Mouse (Mus musculus) cerebellum, adult 9-11 months (tissue): ENCODE results near the gene Dnah2.
"Not testable (repeated sequence)": the region's sequence is repeated elsewhere in the genome, so short reads cannot be mapped to it uniquely, and the experiment has no call there.

Experiments
- DNase-seq: peaks from one replicate; pipeline ENCODE4 v3.0.0; 2022

The Dnah2 gene

DNA sequence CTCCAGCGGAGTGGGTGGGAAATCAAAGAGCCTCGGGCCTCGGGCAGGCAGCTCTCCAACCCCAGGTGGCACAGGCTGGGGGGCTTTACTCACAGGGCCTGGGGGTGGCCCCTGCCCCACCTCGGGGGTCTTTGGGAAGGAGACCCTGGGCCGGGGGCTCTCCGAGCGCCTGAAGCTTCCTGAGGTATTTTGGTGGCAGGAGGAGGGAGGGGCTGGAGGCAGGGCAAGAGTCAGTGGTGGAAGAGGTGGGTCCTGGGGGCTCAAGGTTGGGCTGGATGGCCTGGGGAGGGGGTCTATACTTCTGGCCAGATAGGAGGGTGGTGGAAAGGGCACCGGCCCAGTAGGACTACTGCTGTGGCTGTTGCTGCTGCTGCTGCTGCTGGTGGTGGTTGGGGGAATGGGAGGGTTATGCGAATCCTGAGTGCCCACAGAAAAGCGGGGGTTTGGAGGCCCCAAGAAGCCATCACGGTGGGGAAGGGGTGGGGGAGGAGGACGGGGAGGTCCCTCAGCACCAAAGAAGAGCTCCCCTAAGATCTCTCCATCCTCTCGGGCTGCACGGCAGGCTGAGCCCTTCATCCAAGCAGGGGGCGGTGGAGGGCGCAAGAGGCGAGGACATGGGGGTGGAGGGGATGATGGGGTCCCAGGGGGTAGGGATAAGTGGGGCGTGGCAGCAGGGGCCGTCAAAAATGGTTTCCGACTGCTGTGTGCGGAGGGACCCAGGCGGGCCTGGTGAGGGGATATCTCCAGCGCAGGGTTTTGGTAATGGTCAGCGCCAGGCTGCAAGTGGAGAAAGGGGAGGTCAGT is 143.3 kb downstream of the Dnah2 start:
- DNase-seq = peak; percentile 61

DNA sequence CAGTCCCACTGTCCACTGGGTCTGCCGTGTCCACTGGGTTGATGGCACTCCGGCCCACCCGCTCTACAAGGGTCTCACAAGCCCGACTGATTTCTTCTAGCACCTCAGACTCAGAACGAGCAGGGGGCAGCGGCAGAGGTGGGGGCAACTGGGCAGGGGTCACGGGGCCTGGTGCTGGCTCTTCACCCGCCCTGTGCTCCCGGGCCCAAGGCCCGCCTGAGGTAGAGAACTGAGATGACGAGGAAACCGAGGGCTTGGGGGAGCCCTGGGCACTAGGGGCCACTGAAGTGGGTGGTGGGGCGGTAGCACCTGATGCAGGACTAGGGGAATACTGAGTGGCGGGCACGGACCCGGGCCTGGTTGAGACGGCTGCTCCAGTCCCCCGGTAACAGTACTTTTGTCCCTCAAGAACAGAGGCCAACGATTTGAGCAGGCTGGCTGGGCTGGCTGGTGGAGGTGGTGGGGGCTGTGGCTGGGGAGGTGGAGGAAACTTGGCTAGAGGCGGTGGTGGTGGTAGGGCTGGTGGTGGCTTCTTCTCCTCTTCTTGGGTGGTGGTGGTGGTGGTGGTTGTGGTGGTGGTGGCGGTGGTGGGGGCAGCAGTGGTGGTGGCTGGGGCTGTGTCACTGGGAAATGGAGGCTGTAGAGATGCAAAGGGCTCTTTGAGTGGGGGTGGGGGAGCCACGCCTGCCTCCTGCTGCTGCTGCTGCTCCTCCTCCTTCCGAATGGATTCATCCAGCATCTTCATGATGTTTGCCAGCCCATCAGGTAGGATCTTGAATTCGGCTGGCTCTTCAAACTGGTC is 144.1 kb downstream of the Dnah2 start:
- peak; percentile 64 for DNase-seq

DNA sequence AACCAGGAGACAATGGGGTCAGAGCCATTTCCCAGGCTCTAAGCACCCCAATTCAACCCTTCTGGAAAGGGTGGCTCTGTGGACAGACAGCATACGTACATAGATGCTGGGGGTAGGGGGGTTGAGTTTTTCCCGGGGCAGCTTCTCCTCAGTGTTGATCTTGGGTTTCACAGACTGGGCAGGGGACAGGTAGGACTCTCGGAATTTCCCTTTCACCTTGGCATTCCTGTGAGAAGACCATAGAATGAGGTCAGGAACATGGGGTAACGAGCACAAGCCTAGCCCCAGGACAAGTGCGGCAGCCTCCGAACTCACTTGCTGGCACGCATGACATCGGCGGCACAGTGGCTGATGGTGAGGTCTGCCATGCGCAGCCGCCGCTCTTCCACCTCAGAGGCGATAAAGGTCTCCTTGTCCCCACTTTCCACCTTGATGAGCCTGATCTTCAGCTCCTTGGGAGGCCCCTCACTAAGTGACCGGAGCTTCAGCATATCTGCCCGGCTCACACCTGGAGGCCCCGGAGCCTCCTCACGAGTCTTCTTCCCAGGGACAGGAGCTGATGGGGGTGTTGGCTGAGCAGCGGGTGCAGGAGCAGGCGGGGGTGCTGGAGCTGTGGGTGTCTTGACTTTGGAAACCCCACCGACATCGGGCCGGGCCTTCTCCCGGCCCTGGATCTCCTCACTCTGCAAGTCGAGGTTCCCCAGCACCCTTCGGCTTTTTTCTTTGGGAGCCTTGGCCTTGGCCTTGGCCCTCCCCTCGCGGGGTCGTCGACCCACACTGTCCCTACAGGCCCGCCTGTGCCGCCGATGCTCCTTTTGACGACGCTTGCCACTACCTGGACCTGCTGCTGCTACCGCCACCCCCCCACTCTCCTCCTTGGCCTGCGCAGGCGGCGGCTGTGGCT is 145.0 kb downstream of the Dnah2 start:
- DNase-seq = no peak

DNA sequence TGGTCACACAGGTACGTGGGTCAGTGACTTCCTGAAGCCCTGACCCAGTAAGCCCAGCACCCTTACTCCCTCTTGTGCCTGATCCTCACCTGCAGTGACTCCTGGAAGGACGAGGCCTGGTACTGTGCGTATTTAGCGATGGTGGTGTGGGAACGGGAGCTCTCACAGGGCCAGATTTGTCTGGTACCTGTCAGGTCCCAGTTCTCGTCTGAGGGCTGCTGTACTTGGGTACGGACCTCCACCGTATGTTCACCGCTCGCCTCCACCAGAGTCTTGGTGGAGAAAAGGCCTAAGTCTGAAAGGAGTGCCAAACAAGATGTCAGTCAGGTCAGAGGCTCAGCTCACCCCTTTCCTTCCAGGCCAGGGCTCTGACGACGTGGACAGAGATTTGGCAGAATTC is 146.9 kb downstream of the Dnah2 start:
- peak; percentile 62 for DNase-seq

DNA sequence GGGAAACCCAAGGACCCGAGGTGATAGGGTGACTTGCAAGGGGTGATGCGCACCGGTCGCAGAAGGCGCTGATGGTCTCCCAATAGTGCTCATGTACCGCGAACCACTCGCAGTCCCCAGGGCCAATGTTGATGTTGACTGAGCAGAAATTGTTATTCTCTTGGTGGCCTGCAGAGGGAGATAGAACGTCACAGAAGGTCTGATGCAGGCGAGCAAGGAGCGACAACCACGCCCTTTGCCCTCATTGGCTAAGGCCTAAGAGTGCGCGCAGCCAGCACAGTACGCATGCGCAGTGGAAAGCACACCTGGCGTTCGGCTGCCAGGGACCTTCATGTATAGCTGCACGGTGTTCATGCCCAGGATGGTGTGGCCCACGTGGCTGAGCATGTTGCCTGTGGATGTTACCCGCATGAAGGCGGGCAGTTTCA is 147.7 kb downstream of the Dnah2 start:
- peak; percentile 97 for DNase-seq

DNA sequence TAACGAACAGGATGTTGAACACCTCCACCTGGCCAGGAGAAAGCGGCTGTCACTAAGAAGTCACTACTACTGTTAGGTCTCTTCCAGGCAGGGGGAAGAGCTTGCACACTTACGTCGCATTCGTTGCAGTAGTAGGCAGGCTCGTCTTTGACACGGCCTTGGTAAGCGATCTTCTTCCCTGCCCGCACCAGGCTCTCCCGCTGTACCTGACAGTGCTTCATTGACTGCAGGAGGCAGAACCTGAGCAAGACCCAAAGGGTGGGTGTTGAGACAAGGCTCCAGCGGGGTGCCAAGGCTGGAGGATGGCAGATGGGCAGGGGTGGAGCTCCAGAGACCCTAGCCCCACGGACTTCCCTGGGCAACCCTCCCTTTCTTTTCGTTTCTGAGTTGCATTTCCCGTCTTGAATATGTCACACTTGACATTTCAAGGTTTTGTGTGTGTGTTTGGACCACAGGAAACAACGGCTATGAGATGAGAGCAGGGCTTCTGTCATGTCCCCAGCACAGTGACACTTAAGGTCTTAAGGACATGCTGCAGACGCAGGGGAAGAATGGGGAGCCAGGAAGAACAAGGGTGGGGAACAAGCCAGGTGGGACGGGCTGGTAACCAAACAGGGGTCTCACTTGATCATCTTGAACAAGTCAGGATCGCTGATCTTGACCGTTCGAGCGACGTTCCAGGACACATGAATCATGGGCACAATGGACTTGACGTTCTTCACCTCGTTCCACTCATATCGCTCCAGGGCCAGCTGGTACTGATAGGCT is 148.6 kb downstream of the Dnah2 start:
- DNase-seq = peak; percentile 64

DNA sequence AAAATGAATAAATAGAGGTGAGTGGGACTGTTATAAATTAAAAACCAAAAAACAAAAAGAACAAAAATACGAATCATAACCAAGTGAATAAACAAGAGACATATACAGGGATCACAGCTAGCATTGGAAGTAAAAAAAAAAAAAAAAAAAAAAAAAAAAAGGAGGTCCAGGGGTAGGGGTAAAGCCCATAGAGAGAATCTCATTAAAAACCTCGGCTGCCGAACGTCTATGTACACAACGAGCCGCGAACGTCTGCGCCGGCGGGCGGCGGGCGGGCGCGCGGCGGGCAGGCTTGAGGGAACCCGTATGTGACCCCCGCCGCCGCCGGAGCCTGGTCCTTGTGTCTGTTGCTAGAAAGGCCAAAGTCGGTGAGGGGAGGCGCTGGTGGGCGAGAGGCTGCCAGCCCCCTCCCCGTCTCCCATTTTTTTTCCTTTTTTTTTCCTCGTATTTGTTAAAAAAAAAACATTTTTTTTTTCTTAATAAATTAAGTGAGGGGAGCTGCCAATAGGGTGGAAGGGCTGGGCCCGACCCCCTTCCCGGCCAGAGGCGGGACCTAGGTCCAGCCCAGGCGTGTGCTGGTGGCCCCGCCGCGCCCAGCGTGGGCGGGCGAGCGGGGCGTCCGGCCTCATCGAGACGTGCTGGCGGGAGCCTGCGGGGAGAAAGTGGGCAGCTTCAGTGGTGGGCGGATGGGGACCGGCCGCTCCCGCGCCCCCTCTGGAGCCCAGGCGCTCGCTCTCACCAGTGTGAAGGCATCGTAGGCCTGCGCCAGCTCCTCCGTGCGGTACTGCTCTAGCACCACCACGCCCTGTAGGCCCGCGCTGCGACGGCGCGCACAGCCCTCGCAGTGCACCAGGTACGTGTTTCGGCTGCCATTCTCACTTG is 149.5 kb downstream of the Dnah2 start:
- peak; percentile 67 for DNase-seq

DNA sequence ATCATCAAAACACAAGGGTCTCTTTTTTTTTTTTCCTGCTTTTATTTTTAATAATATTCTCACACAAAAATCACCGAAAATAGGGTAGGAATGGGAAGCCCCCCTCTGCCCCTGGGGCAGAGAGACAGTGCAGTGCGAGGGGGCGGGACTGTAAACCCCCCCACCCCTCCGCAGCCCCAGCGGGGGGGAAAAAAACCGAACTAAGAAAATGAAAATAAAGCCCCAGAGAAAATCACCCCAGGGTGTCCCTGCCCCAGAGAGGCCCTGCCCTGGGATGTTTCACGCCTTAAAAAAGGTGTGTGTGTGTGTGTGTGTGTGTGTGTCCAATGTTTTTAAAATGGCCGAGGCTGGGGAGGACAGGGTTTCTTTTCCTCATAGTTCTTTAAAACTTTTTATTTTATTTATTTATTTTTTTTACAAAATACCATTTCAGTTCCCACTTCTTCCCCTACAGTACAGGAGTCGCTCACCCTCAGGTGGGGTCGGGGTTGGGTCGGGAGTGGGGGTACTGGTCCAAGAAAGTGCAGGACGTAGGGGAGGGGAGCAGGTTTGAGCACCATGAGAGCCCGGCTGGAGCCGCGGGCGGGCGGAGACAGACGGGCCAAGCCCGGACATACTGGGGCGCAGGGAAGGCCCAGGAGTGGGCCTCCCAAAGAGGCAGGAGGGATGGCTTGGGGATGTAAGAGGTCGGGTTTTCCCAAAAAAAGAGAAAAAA is 150.3 kb downstream of the Dnah2 start:
- DNase-seq = peak; percentile 66

DNA sequence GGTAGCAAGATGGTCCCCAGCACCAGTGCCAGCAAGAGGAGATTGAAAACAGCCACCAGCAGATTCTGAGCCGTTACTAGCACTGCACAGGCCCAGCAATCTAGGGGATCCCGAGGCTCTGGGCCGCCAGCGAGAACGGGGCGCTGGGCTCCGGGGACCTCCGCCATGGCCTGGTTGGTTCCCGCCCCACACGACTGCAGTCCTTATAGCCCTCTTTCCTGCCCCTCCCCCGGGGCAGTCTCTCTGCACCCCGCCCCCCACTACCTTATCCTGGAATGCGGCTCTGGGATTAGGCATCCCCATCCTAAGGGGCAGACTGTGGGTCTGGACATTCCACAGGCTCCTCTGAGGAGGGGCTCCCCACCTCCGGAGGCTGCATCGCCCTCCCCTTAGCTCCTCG is 150.9 kb downstream of the Dnah2 start, which contains the start of gene Tmem88:
TSS of gene Tmem88 (minus strand) at position 176 of the 400 bp plus-strand sequence.
- peak; percentile 75 for DNase-seq

DNA sequence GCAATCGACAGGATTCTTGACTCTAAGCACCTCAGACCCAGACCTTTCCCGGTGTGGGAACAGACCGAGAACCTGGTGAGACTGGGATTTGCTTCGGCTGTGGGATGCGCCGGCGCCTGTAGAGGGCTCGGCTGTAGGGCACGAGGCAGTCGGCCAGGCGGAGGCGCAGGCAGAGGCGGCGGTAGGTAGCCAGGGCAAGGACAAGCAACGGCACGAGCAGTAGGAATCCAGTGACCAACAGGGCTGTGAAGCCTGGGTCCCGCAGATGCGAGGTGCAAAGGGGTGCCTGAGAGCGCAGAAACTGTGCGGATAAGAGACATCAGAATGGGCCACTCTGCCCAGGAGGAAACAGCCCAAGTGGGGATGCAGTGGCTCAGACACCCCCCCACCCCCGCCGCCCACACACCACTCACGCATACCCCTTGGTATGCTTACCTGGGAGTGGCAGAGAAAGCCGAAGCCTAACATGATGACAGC is 151.3 kb downstream of the Dnah2 start:
- DNase-seq = peak; percentile 73

DNA sequence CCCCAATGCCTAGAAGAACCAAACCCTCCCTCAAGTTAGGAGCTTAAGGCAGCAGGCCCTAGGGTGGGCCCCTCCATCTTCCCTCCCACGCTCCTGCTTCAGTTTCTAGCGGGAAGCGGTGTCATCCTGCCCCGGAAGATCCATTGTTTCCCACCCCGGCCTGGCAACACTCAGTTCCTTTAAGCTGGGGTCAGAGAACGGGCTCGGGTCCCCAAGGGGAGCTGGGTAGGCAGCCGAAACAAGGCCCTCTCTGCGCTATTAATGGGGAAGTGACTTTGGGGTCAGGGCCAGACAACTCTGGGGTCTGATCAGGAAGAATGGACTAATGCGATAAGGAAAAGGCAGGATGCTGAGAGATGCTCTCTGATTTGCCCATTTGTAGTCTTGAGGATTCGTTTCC is 152.1 kb downstream of the Dnah2 start:
- peak; percentile 72 for DNase-seq

DNA sequence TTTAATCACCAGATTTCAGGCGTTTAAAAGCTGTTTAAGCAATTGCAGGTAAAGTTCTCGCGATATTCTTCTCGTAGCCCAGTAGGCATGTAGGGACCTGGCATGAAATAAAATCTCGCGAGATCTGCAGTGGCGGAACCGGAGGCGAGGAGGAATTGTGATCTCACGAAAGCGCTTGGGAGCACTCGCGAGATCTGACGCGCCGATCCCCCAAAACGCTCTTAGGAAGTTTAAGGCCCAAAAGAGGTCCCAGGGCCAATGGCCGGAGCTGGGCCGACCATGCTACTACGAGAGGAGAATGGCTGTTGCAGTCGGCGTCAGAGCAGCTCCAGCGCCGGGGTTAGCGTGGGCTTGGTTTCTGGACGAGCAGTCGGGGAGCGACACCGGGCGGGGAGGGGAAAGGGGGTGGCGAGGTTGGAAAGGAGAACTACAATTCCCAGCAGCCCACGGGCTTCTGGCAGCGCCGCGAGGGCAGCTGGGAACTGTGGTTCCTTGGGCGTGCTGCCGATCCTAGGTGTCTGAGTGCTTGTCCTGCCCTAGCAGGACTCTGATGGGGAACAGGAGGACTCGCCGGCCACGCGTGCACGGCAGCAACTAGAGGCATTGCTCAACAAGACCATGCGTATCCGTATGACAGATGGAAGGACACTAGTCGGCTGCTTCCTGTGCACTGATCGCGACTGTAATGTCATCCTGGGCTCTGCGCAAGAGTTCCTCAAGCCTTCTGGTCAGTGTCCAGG is 153.1 kb downstream of the Dnah2 start:
- DNase-seq = peak; percentile 99

DNA sequence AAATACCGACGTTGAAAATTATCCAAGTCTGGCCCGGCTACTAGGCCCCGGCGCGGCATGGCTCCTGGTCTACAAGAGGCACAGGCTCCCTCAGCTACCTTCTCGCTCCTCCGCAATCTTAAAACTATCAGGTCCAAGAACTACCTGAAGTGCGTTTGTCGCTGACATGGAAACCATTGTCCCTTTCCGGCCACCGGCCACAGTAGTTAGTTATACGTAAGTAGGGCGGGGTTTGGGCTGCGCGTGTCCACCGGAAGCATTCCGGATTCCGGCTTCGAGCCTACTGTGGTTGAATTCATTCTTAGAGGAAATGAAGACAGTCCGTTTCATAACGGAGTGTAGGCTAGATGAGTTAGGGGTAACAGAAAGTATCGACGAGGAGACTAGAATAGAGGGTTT is 153.7 kb downstream of the Dnah2 start, which contains the start of the genes Naa38 and Cyb5d1:
TSS of gene Naa38 (plus strand) at position 253 of the 399 bp plus-strand sequence.
TSS of gene Cyb5d1 (minus strand) at position 397 of the 399 bp plus-strand sequence.
- DNase-seq = peak; percentile 95

DNA sequence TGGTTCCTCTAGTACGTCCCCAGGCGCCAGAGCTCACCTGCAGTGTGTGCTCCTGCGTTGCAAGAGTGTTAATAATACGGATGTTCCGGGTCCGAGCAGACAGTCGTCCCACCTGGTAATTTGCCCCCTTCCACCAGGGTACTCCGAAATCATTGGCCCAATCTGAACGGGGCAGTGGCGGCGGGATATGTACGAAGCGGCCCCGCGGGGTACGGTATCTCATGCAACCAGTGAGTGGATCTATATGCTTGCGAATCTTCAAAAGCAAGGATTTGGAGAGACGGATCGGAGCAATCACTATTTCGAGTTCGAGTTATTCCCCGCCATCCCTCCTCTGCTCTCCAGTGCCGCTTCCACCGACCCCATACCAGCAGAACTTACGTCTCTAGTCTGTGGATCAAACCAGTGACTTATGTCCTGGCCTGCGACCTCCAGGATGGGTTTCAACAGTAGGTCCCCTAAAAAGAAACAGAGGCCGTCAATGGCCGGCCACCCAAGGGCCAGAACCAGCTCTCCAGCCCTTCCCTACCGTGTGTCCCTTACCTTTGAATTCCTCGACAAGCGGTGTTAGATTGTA is 154.2 kb downstream of the Dnah2 start:
- DNase-seq = not testable (repeated sequence)

DNA sequence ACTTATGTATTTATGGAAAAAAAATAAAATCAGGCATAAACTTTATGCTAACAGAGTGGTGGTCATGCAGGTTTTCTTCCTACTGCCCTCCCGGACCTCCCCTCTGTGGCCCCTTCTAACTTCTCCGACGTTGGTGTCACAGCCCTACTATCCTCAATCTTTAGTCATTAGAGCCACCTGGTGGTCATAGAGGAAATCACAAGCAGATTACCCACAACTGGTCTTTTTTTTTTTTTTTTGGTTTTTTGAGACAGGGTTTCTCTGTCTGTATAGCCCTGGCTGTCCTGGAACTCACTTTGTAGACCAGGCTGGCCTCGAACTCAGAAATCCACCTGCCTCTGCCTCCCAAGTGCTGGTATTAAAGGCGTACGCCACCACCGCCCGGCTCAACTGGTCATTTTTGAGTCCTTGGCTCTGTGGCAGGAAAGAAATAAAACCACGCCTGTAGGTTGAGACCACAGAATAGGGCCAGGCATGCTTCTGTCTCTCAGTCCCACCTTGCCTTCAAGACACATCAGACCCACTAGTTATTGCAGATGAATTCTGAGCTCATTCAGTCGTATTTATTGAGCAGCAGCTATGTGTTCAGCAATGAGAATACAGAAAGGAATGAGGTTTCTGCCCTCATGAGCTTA is 158.4 kb downstream of the Dnah2 start:
- DNase-seq = peak; percentile 64

DNA sequence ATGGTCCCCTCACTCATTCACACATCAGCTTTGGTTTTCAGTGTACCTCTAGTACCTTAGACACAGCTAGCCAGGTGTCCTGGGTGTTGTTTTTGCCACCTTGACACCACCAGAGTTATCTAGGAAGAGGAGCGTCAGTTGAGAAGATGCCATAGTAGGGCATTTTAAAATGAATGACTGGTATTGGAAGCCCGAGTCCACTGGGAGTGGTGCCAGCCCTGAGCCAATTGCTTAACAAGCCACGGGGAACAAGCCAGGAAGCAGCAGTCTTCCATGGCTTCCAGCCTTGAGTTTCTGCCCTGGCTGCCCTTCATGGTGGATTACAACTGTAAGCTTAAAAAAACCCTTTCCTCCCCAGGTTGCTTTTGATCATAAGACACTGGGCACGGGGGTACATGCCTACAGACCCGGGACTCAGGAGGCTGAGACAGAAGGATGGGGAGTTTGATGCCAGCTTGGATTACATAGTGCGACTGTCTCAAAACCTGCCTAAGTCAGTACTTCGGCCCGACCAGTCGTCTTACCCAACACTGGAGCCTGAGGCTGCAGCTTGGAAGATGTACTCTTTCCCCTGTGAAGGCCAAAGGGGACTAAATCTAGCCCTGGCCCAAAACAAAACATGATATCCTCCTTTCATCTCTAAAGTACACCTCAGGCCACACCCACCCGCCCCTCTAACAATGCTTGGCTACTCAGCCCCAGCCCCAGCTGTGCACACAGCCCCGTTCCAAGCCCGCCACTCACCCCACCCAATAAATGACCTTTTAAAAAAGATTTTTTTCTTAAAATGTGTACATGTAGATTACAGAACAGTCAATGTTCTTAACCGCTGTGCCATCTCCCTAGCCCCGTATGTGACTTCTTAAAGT is 159.1 kb downstream of the Dnah2 start:
- peak; percentile 56 for DNase-seq

DNA sequence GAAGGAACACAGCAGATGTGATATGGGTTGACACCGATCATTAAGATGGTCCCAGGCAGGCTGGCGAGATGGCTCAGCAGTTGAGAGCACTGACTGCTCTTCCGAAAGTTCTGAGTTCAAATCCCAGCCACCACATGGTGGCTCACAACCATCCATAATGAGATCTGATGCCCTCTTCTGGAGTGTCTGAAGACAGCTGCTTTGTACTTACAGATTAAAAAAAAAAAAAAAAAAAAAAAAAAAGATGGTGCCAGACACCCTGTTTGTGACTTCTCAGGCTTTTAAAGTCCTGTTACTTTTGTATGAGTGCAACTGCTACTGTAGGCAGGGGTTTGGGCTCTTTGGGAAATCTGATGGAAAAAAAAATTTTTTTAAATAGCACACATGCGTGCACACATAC is 160.2 kb downstream of the Dnah2 start:
- no peak for DNase-seq
